Mouse (Mus musculus) heart, postnatal 36 days (tissue): Measurements from ENCODE around the gene Rreb1. TPM values are rescaled to one million over a fixed set of nuclear protein-coding genes. Genes with fewer than 3 reads are reported as not detected.

Experiments
- DNase-seq, 2 experiments: peaks; one replicate each; pipeline ENCODE4 v3.0.0; 2021 to 2022
- intact Hi-C: fragments of 180-260 bp; cut with DNase I; formaldehyde crosslinking; loops from one replicate; pipeline ENCODE4 v1.15.1; 2025
- total RNA-seq, 2 experiments: library from RNA; stranded (reverse); gene quantifications; 2 replicates each; pipeline ENCODE4 v1.2.3; 2021

Rreb1 gene
- total RNA-seq, 2 experiments from 2014 or later: 41.7 to 51.5 TPM

GRCm38 (mm10) chr13:37777351-37778146 lies 651 bp upstream of the Rreb1 start:
- DNase-seq: no peak
- intact Hi-C loops: no loop called here

- intact Hi-C loops: no loop called here
- peak; percentile 24 to 49 for DNase-seq
These were observed 513 bp downstream of the Rreb1 start for GRCm38 (mm10) chr13:37778594-37779231.

- intact Hi-C loops: no loop called here
- peak in 1 of 2 experiments; percentile 14 for DNase-seq
These were observed 1.1 kb downstream of the Rreb1 start for GRCm38 (mm10) chr13:37779251-37779667.

- intact Hi-C loops: no loop called here
These were observed 3.4 kb downstream of the Rreb1 start for GRCm38 (mm10) chr13:37781557-37781956.

GRCm38 (mm10) chr13:37782144-37782543 lies 3.9 kb downstream of the Rreb1 start:
- intact Hi-C loops: no loop called here
- no peak for DNase-seq

More at GRCm38 (mm10) chr13:37781557-37781956, 3.4 kb downstream of the Rreb1 start:
- no peak for DNase-seq

GRCm38 (mm10) chr13:37783676-37784075 lies 5.5 kb downstream of the Rreb1 start:
- DNase-seq: no peak
- intact Hi-C loops: no loop called here

- no peak for DNase-seq
- intact Hi-C loops: no loop called here
These were observed 6.0 kb downstream of the Rreb1 start for GRCm38 (mm10) chr13:37784226-37784625.

GRCm38 (mm10) chr13:37792739-37793336 lies 14.6 kb downstream of the Rreb1 start:
- intact Hi-C loops: no loop called here
- DNase-seq: no peak

GRCm38 (mm10) chr13:37798811-37799210 lies 20.6 kb downstream of the Rreb1 start:
- intact Hi-C loops: no loop called here

GRCm38 (mm10) chr13:37799413-37799812 lies 21.2 kb downstream of the Rreb1 start:
- intact Hi-C loops: no loop called here
- no peak for DNase-seq

More at GRCm38 (mm10) chr13:37798811-37799210, 20.6 kb downstream of the Rreb1 start:
- no peak for DNase-seq

GRCm38 (mm10) chr13:37801101-37802075 lies 23.2 kb downstream of the Rreb1 start:
- DNase-seq: peak in 1 of 2 experiments; percentile 6
- intact Hi-C loops: no loop called here

GRCm38 (mm10) chr13:37802246-37803003 lies 24.2 kb downstream of the Rreb1 start:
- no peak for DNase-seq
- intact Hi-C loops: no loop called here

- intact Hi-C loops: no loop called here
- no peak for DNase-seq
These were observed 25.0 kb downstream of the Rreb1 start for GRCm38 (mm10) chr13:37803244-37803643.

GRCm38 (mm10) chr13:37804023-37804422 lies 25.8 kb downstream of the Rreb1 start:
- no peak for DNase-seq
- intact Hi-C loops: no loop called here

- intact Hi-C loops: no loop called here
- no peak for DNase-seq
These were observed 36.8 kb downstream of the Rreb1 start for GRCm38 (mm10) chr13:37815001-37815400.

- DNase-seq: no peak
- intact Hi-C loops: no loop called here
These were observed 38.5 kb downstream of the Rreb1 start for GRCm38 (mm10) chr13:37816736-37817135.

- DNase-seq: no peak
- intact Hi-C loops: no loop called here
These were observed 43.2 kb downstream of the Rreb1 start for GRCm38 (mm10) chr13:37821413-37821812.

- intact Hi-C loops: no loop called here
These were observed 46.2 kb downstream of the Rreb1 start for GRCm38 (mm10) chr13:37824331-37824920.

More at GRCm38 (mm10) chr13:37824331-37824920, 46.2 kb downstream of the Rreb1 start:
- no peak for DNase-seq
